Mouse (Mus musculus): ENCODE data around the gene Sox18. TPM values are rescaled to one million over a fixed set of nuclear protein-coding genes. Genes with fewer than 3 reads are reported as not detected.

Sox18 gene
- 15.8 and 18.8 TPM in 2 replicates for polyA plus RNA-seq (2014; fragmentation: Nextera tagmentation; extraction: Ambion mirVana)

DNA sequence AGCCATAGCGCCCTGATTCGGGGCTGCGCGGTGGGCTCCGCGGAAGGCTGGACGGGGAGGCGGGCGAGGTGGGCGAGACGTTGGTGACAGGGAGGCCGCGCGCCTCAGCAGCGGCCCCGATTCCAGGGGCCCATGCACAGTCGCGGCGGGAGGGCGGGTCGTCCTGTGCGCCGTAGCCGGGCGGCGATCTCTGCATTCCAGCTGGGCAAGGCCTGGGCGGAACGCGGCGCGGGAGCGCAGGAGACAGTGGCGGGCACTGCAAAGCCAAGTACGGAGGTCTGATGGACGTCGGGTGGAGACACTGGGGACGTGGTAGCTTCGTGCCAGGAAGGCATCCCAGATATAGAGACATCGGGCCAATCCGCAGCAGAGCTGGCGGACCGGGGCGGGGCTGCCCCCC, at the start of gene Sox18:
Gene Sox18, minus strand, starts transcription at position 315 of the 400 bp plus-strand sequence.
- Histone ChIP-seq H3K4me3 (ENCODE audit: low read depth, low read length) (peak within 1 kb of the TSS; percentile 22), H3K27me3 (ENCODE audit: control insufficient read depth, insufficient read depth, low read length) (peaks cover 44% of the 10 kb centered on the region), H3K4me2 (ENCODE audit: low read depth, low read length, severe bottlenecking) (peak within 1 kb of the TSS; percentile 42), H3K27ac (ENCODE audit: low read depth, low read length) (no peak within 1 kb of the TSS), H3K36me3 (ENCODE audit: control insufficient read depth, insufficient read depth, low read length) (no peaks in the 10 kb centered on the region), H3K9ac (ENCODE audit: low read length) (no peak within 1 kb of the TSS), H3K9me3 (ENCODE audit: control insufficient read depth, low read length) (no peaks in the 10 kb centered on the region), H3K4me1 (replicated peaks; ENCODE audit: control insufficient read depth, insufficient read depth, low read length) (peaks cover 13% of the 10 kb centered on the region; the same call in 1 of the 2 replicates)
- ATAC-seq (replicated peaks; ENCODE audit: low FRiP score) (peak; percentile 14; the same call in 1 of the 2 replicates), DNase-seq (ENCODE audit: low spot score) (no peak)
- WGBS = 2% methylated on average over 35 of the region's 43 CpGs

DNA sequence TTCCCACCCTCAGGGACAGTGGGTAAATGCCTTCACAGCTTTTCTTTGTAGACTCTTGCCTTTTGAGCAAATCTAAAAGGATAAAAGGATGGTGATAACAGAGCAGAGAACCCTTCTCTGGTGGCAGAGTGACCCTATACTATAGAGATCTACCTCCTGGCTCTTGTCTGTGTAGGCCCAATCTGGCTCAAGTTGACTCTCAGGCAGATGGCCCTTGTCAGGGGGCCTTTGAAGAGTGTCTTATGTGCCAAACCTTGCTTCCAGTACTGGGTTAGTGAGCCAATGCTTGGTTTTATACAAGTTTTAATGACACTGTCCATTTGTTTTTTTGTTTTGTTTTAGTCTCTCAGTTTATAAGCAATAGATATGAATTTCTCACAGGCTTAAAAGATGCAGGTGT, 49.8 kb upstream of the Sox18 start:
- Histone ChIP-seq H3K27ac (ENCODE audit: low read depth, low read length) (no peak overlapping the region), H3K9me3 (ENCODE audit: control insufficient read depth, low read length) (no peaks in the 10 kb centered on the region), H3K4me1 (replicated peaks; ENCODE audit: control insufficient read depth, insufficient read depth, low read length) (no peaks in the 10 kb centered on the region), H3K36me3 (ENCODE audit: control insufficient read depth, insufficient read depth, low read length) (no peaks in the 10 kb centered on the region), H3K4me3 (ENCODE audit: low read depth, low read length) (no peak overlapping the region), H3K9ac (ENCODE audit: low read length) (no peak overlapping the region), H3K27me3 (ENCODE audit: control insufficient read depth, insufficient read depth, low read length) (no peaks in the 10 kb centered on the region), H3K4me2 (ENCODE audit: low read depth, low read length, severe bottlenecking) (no peak overlapping the region)
- ATAC-seq (replicated peaks; ENCODE audit: low FRiP score) (no peak), DNase-seq (ENCODE audit: low spot score) (no peak)

DNA sequence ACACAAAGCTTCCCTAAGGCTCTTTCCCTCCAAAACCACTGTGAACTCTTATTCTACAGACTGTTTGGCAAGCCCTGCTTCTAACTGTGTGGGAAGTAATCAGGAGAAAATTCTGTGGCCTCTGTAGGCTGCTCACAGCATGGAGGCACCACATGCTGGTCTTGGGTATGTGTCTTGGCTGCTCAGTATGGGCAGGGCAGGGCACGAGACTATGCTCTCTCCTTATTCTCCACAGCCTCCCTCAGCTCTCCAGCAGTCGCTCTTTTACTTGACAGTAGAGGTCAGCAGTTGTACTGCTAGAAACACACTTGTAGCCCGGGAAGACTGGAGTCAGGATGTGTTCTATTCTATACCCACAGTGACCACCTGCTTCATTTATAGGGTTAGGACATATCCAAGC, 48.6 kb upstream of the Sox18 start:
- WGBS = 37% methylated on average over 3 of the region's 3 CpGs
- Histone ChIP-seq H3K9ac (ENCODE audit: low read length) (no peak overlapping the region), H3K4me1 (replicated peaks; ENCODE audit: control insufficient read depth, insufficient read depth, low read length) (no peaks in the 10 kb centered on the region; the same call in 1 of the 2 replicates), H3K36me3 (ENCODE audit: control insufficient read depth, insufficient read depth, low read length) (no peaks in the 10 kb centered on the region), H3K4me2 (ENCODE audit: low read depth, low read length, severe bottlenecking) (no peak overlapping the region), H3K4me3 (ENCODE audit: low read depth, low read length) (no peak overlapping the region), H3K9me3 (ENCODE audit: control insufficient read depth, low read length) (no peaks in the 10 kb centered on the region), H3K27ac (ENCODE audit: low read depth, low read length) (no peak overlapping the region), H3K27me3 (ENCODE audit: control insufficient read depth, insufficient read depth, low read length) (no peaks in the 10 kb centered on the region)
- ATAC-seq (replicated peaks; ENCODE audit: low FRiP score) (no peak), DNase-seq (ENCODE audit: low spot score) (no peak)

DNA sequence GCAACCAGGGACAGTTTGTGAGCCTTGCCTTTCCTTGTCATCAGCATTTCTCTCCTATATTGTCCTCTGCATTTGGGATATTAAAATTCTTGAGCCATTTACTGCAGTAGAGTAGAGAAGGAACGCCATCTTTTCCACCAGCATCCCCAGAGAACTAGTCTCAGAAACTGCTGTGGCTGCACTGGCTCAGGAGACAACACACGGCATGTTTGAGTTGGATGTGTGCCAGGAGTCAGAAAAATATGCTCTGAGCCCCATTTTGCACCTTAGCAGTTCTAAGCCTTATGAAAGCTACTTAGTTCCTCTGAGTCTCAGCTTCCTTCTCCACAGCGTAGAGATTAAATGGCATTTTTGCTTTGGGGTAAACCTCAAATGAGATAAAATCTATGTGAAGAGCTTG, 45.6 kb upstream of the Sox18 start:
- Histone ChIP-seq H3K4me2 (ENCODE audit: low read depth, low read length, severe bottlenecking) (no peak overlapping the region), H3K27ac (ENCODE audit: low read depth, low read length) (no peak overlapping the region), H3K4me3 (ENCODE audit: low read depth, low read length) (no peak overlapping the region), H3K9ac (ENCODE audit: low read length) (no peak overlapping the region), H3K36me3 (ENCODE audit: control insufficient read depth, insufficient read depth, low read length) (no peaks in the 10 kb centered on the region), H3K9me3 (ENCODE audit: control insufficient read depth, low read length) (no peaks in the 10 kb centered on the region), H3K4me1 (replicated peaks; ENCODE audit: control insufficient read depth, insufficient read depth, low read length) (peaks cover 4% of the 10 kb centered on the region; the same call in 1 of the 2 replicates), H3K27me3 (ENCODE audit: control insufficient read depth, insufficient read depth, low read length) (no peaks in the 10 kb centered on the region)
- 86% methylated on average over 3 of the region's 3 CpGs for WGBS
- DNase-seq (ENCODE audit: low spot score) (no peak), ATAC-seq (replicated peaks; ENCODE audit: low FRiP score) (no peak)

DNA sequence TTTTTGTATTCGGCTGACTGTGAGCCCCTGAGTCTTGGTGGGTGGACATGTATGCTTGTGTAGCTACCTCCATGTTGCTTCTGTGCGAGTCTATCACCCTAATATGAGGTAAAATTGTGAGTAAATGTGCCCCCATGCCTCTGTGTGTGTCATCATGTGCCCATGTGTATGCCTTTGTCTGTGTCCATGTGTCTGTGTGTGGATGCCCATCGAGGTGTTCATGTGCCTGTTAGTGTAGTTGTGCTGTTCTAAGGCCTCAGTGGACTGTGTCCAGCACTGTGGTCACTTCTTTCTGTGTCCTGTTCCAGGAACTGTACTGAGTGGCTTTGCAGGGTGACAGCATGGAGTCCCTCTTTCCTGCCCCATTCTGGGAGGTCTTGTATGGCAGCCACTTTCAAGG, 43.9 kb upstream of the Sox18 start:
- ATAC-seq (replicated peaks; ENCODE audit: low FRiP score) = peak; percentile 57
- 56% methylated on average over 3 of the region's 3 CpGs for WGBS

DNA sequence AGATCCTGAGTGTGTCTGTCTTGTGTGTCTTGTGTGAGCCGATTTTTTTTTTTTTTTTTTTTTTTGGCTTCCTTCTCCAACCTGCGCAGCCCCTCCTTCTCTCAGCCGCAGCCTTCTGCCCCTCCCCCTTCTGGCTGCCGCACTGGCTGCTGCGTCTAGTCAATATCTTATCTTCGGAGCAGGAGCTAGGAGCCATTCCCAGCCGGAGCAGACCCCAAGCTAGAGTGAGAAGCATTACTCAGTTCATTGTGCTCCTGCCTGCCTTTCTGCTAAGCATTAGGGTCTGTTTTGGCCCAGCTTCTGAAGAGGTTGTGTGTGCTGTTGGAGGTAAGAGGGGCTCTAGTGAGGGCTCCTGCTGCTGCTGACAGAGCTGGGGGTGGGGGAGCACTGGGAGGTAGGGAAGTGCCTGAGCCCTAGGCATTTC, 43.5 kb upstream of the Sox18 start, which contains the start of gene Oprl1:
Gene Oprl1, plus strand, starts transcription at position 114 of the 424 bp plus-strand sequence.
- Histone ChIP-seq H3K9me3 (ENCODE audit: control insufficient read depth, low read length) (no peaks in the 10 kb centered on the region), H3K27ac (ENCODE audit: low read depth, low read length) (peak within 1 kb of the TSS; percentile 19; the same call in 1 of the 2 replicates), H3K9ac (ENCODE audit: low read length) (peak within 1 kb of the TSS; percentile 59), H3K4me1 (replicated peaks; ENCODE audit: control insufficient read depth, insufficient read depth, low read length) (peaks cover 4% of the 10 kb centered on the region; the same call in 1 of the 2 replicates), H3K36me3 (ENCODE audit: control insufficient read depth, insufficient read depth, low read length) (no peaks in the 10 kb centered on the region), H3K27me3 (ENCODE audit: control insufficient read depth, insufficient read depth, low read length) (no peaks in the 10 kb centered on the region), H3K4me2 (ENCODE audit: low read depth, low read length, severe bottlenecking) (peak within 1 kb of the TSS; percentile 44), H3K4me3 (ENCODE audit: low read depth, low read length) (peak within 1 kb of the TSS; percentile 27)
- 4% methylated on average over 7 of the region's 7 CpGs for WGBS
- peak; percentile 70 for DNase-seq (ENCODE audit: low spot score)
- ATAC-seq (replicated peaks; ENCODE audit: low FRiP score) = peak; percentile 75

More for the DNA sequence above, 43.9 kb upstream of the Sox18 start:
- Histone ChIP-seq H3K9ac (ENCODE audit: low read length) (peak overlapping the region; percentile 59), H3K9me3 (ENCODE audit: control insufficient read depth, low read length) (no peaks in the 10 kb centered on the region), H3K4me3 (ENCODE audit: low read depth, low read length) (peak overlapping the region; percentile 27), H3K27me3 (ENCODE audit: control insufficient read depth, insufficient read depth, low read length) (no peaks in the 10 kb centered on the region), H3K4me2 (ENCODE audit: low read depth, low read length, severe bottlenecking) (peak overlapping the region; percentile 44), H3K27ac (ENCODE audit: low read depth, low read length) (peak overlapping the region; percentile 19; the same call in 1 of the 2 replicates), H3K4me1 (replicated peaks; ENCODE audit: control insufficient read depth, insufficient read depth, low read length) (peaks cover 4% of the 10 kb centered on the region; the same call in 1 of the 2 replicates), H3K36me3 (ENCODE audit: control insufficient read depth, insufficient read depth, low read length) (no peaks in the 10 kb centered on the region)
- no peak for DNase-seq (ENCODE audit: low spot score)

DNA sequence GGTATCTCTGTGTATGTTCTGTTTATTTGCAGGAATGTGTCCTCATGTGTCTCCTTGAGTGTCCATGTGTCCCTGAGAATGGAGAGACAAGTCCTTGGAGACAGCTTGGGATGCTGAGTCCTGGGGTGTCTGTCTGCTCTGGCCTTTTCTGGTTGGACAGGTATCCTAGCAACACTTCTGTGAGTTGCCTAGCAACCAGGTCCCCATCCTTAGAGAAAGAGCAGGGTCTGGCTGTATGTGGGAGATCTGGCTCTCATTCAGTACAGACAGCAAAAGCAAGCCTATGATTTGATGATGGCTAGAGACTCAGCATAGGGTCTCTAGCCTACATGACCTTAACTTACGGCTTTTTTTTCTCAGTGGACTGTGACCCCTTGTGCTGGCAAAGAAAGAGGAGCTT, 42.3 kb upstream of the Sox18 start:
- Histone ChIP-seq H3K4me3 (ENCODE audit: low read depth, low read length) (no peak overlapping the region), H3K9ac (ENCODE audit: low read length) (no peak overlapping the region), H3K9me3 (ENCODE audit: control insufficient read depth, low read length) (no peaks in the 10 kb centered on the region), H3K27ac (ENCODE audit: low read depth, low read length) (peak overlapping the region; percentile 1; the same call in 1 of the 2 replicates), H3K4me1 (replicated peaks; ENCODE audit: control insufficient read depth, insufficient read depth, low read length) (peaks cover 4% of the 10 kb centered on the region; the same call in 1 of the 2 replicates), H3K27me3 (ENCODE audit: control insufficient read depth, insufficient read depth, low read length) (no peaks in the 10 kb centered on the region), H3K4me2 (ENCODE audit: low read depth, low read length, severe bottlenecking) (no peak overlapping the region), H3K36me3 (ENCODE audit: control insufficient read depth, insufficient read depth, low read length) (no peaks in the 10 kb centered on the region)
- peak; percentile 45 for ATAC-seq (replicated peaks; ENCODE audit: low FRiP score)
- no peak for DNase-seq (ENCODE audit: low spot score)
- 79% methylated on average over 1 of the region's 1 CpGs for WGBS

DNA sequence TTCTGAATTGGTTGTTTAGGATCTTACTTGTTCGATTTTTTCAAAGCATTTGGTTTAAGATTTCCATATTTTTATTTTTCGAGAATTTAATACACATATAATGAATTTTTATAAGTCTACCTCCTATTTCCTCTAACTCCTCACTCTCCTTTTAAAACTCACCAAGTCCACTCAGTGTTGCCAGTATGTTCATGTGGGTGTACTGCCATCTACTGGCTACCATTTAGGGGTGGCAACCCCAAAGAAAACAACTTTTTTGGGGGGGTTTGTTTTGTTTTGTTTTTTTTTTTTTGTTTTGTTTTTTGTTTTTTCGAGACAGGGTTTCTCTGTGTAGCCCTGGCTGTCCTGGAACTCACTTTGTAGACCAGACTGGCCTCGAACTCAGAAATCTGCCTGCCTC, 35.2 kb upstream of the Sox18 start:
- DNase-seq (ENCODE audit: low spot score) (no peak), ATAC-seq (replicated peaks; ENCODE audit: low FRiP score) (no peak)
- Histone ChIP-seq H3K27ac (ENCODE audit: low read depth, low read length) (no peak overlapping the region), H3K36me3 (ENCODE audit: control insufficient read depth, insufficient read depth, low read length) (no peaks in the 10 kb centered on the region), H3K4me1 (replicated peaks; ENCODE audit: control insufficient read depth, insufficient read depth, low read length) (no peaks in the 10 kb centered on the region), H3K4me3 (ENCODE audit: low read depth, low read length) (no peak overlapping the region), H3K27me3 (ENCODE audit: control insufficient read depth, insufficient read depth, low read length) (no peaks in the 10 kb centered on the region), H3K9ac (ENCODE audit: low read length) (no peak overlapping the region), H3K4me2 (ENCODE audit: low read depth, low read length, severe bottlenecking) (no peak overlapping the region), H3K9me3 (ENCODE audit: control insufficient read depth, low read length) (no peaks in the 10 kb centered on the region)
- 31% methylated on average over 4 of the region's 4 CpGs for WGBS

DNA sequence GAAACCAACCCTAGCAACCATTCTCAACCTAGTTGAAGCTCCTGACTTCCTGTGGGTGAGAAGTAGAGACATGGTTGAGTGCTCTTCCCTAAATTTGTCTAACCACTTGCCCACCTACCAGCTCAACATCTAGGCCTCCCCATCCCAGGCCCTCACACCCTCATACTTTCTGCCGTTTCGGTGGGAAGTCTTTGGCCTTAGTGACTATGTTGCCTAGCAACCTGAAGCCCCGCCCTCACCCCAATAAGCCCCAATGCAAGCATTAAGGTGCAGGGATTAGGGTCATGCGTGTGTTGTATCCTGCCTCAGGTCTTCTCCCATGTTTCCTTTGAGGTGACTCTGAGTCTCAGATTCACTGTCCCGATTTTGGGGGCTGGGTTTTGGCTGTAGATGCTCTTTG, 26.8 kb upstream of the Sox18 start, which contains the start of gene Lkaaear1:
Gene Lkaaear1, minus strand, starts transcription at position 202 of the 400 bp plus-strand sequence.
- H3K36me3 ChIP-seq (ENCODE audit: control insufficient read depth, insufficient read depth, low read length) = no peaks in the 10 kb centered on the region
- H3K27ac ChIP-seq (ENCODE audit: low read depth, low read length) = no peak within 1 kb of the TSS
- no peak for ATAC-seq (replicated peaks; ENCODE audit: low FRiP score)
- H3K4me2 ChIP-seq (ENCODE audit: low read depth, low read length, severe bottlenecking) = no peak within 1 kb of the TSS
- H3K9me3 ChIP-seq (ENCODE audit: control insufficient read depth, low read length) = no peaks in the 10 kb centered on the region
- no peaks in the 10 kb centered on the region; the same call in 1 of the 2 replicates for H3K4me1 ChIP-seq (replicated peaks; ENCODE audit: control insufficient read depth, insufficient read depth, low read length)
- H3K9ac ChIP-seq (ENCODE audit: low read length) = no peak within 1 kb of the TSS
- WGBS = 44% methylated on average over 5 of the region's 5 CpGs
- H3K4me3 ChIP-seq (ENCODE audit: low read depth, low read length) = no peak within 1 kb of the TSS
- peak; percentile 45 for DNase-seq (ENCODE audit: low spot score)
- H3K27me3 ChIP-seq (ENCODE audit: control insufficient read depth, insufficient read depth, low read length) = no peaks in the 10 kb centered on the region
